ENCODE assay signal across 17 mouse cellular contexts in genomic region chr17:25625282-25625681, GRCm38 (mm10). TPM values are rescaled to one million over a fixed set of nuclear protein-coding genes. Genes with fewer than 3 reads are reported as not detected.
DNase-seq lines count a peak whose midpoint lies in the region; ATAC-seq and TF ChIP-seq lines count a peak whose summit lies in the region.
"Had no signal": no experiment of that assay in that cellular context is flagged by ENCODE, and none has a peak within 500 bp of the region (broad histone marks: within the 10 kb centered on the region; RNA-seq: fewer than 3 reads in every experiment).

No protein-coding gene starts in this region.

- ATAC-seq in forebrain, embryonic 14.5 days, result peak; percentile 18; the same call in 1 of the 2 replicates
- no peak for ATAC-seq in intestine, postnatal 0 days
- ATAC-seq in kidney, embryonic 14.5 days (ENCODE audit: low FRiP score, low TSS enrichment), result no peak
- ATAC-seq: Patski had no signal

- H3K4me2 ChIP-seq in forebrain, embryonic 14.5 days (ENCODE audit: low read length), result no peak overlapping the region
- H3K4me2 ChIP-seq in intestine, postnatal 0 days (replicated peaks; ENCODE audit: low read depth), result no peak overlapping the region
- H3K4me2 ChIP-seq in kidney, embryonic 14.5 days (replicated peaks; ENCODE audit: low read depth, low read length), result no peak overlapping the region
- H3K4me2 ChIP-seq: liver, embryonic 13.5 days; midbrain, embryonic 12.5 days; neural tube, embryonic 12.5 days; stomach, embryonic 15.5 days had no signal

- TF ChIP-seq CTCF in intestine, postnatal 0 days (IDR thresholded peaks at IDR 0.05; ENCODE audit: low read depth), result no peak

- H3K36me3 ChIP-seq in forebrain, embryonic 14.5 days (ENCODE audit: control insufficient read depth, insufficient read depth, low read length), result no peaks in the 10 kb centered on the region
- no peaks in the 10 kb centered on the region; the same call in 1 of the 2 replicates for H3K36me3 ChIP-seq in intestine, postnatal 0 days (ENCODE audit: control insufficient read depth, insufficient read depth)
- no peaks in the 10 kb centered on the region for H3K36me3 ChIP-seq in kidney, embryonic 14.5 days (ENCODE audit: control insufficient read depth, insufficient read depth, low read length)
- H3K36me3 ChIP-seq: liver, embryonic 13.5 days; midbrain, embryonic 12.5 days; neural tube, embryonic 12.5 days; stomach, embryonic 15.5 days had no signal

- peaks cover 17% of the 10 kb centered on the region for H3K4me1 ChIP-seq in forebrain, embryonic 14.5 days (ENCODE audit: control insufficient read depth, insufficient read depth, low read length)
- H3K4me1 ChIP-seq in intestine, postnatal 0 days (replicated peaks; ENCODE audit: control insufficient read depth, insufficient read depth, low read length), result no peaks in the 10 kb centered on the region
- no peaks in the 10 kb centered on the region for H3K4me1 ChIP-seq in kidney, embryonic 14.5 days (ENCODE audit: control insufficient read depth, insufficient read depth, low read length)
- H3K4me1 ChIP-seq: stomach, embryonic 15.5 days had no signal

- peak; percentile 72 to 86 for DNase-seq in left cerebral cortex, adult 18-20 months (ENCODE audit: low spot score in 2 of 2)
- DNase-seq in left cerebral cortex, postnatal 4 days, result no peak
- DNase-seq in forebrain, embryonic 14.5 days (ENCODE audit: low spot score), result no peak
- DNase-seq in layer of hippocampus, postnatal 14 days (ENCODE audit: low spot score in 2 of 2), result peak; percentile 49 to 59
- peak; percentile 85 for DNase-seq in right cerebral cortex, postnatal 25 days
- DNase-seq: cerebellum, postnatal 25 days; heart, postnatal 36 days; kidney, adult 11 months; liver, embryonic 13.5 days; lung, postnatal 10 days had no signal

- no peak overlapping the region for H3K9ac ChIP-seq in forebrain, embryonic 14.5 days (ENCODE audit: low read length)
- no peak overlapping the region for H3K9ac ChIP-seq in intestine, postnatal 0 days (ENCODE audit: low read depth, low read length)
- no peak overlapping the region for H3K9ac ChIP-seq in kidney, embryonic 14.5 days (ENCODE audit: low read depth, low read length)
- H3K9ac ChIP-seq: liver, embryonic 13.5 days; midbrain, embryonic 12.5 days; neural tube, embryonic 12.5 days; stomach, embryonic 15.5 days had no signal

- no peaks in the 10 kb centered on the region for H3K27me3 ChIP-seq in forebrain, embryonic 14.5 days (replicated peaks; ENCODE audit: control insufficient read depth, insufficient read depth, low read length)
- no peaks in the 10 kb centered on the region for H3K27me3 ChIP-seq in intestine, postnatal 0 days (replicated peaks; ENCODE audit: control insufficient read depth, insufficient read depth, low read length)
- no peaks in the 10 kb centered on the region for H3K27me3 ChIP-seq in kidney, embryonic 14.5 days (ENCODE audit: control insufficient read depth, insufficient read depth, low read length)
- H3K27me3 ChIP-seq: CH12.LX; liver, embryonic 13.5 days; midbrain, embryonic 12.5 days; Patski; stomach, embryonic 15.5 days had no signal

- intact Hi-C loops in left cerebral cortex, postnatal 4 days (cut with DNase I), result no loop called here

- H3K27ac ChIP-seq in forebrain, embryonic 14.5 days (ENCODE audit: low read depth, low read length), result no peak overlapping the region
- H3K27ac ChIP-seq in intestine, postnatal 0 days (ENCODE audit: low read depth, low read length), result no peak overlapping the region
- H3K27ac ChIP-seq in kidney, embryonic 14.5 days (ENCODE audit: low read depth, low read length), result no peak overlapping the region
- H3K27ac ChIP-seq: liver, embryonic 13.5 days; midbrain, embryonic 12.5 days; neural tube, embryonic 12.5 days had no signal

- no peaks in the 10 kb centered on the region for H3K9me3 ChIP-seq in forebrain, embryonic 14.5 days (replicated peaks; ENCODE audit: control insufficient read depth, low read length)
- H3K9me3 ChIP-seq in intestine, postnatal 0 days (ENCODE audit: control insufficient read depth), result no peaks in the 10 kb centered on the region
- H3K9me3 ChIP-seq in kidney, embryonic 14.5 days (ENCODE audit: control insufficient read depth, low read length), result no peaks in the 10 kb centered on the region
- H3K9me3 ChIP-seq: liver, embryonic 13.5 days; midbrain, embryonic 12.5 days; neural tube, embryonic 12.5 days; stomach, embryonic 15.5 days had no signal

- 83% methylated on average over 7 of the region's 7 CpGs for WGBS in forebrain, embryonic 14.5 days
- WGBS in intestine, postnatal 0 days, result 86% methylated on average over 7 of the region's 7 CpGs
- 79% methylated on average over 7 of the region's 7 CpGs for WGBS in kidney, embryonic 14.5 days

- no peak overlapping the region for H3K4me3 ChIP-seq in forebrain, embryonic 14.5 days (ENCODE audit: low read depth, low read length)
- no peak overlapping the region for H3K4me3 ChIP-seq in intestine, postnatal 0 days (ENCODE audit: low read depth, low read length)
- H3K4me3 ChIP-seq in kidney, embryonic 14.5 days (ENCODE audit: low read length), result no peak overlapping the region
- H3K4me3 ChIP-seq: liver, embryonic 13.5 days; midbrain, embryonic 12.5 days; neural tube, embryonic 12.5 days; stomach, embryonic 15.5 days had no signal

RNA-seq across cellular contexts. Expression of gene Lmf1, which starts 46.4 kb away (rescaled TPM):
- 10 to 100 TPM; 19.1 to 20.2 TPM for total RNA-seq in left cerebral cortex, adult 18-20 months (2021)
- total RNA-seq in left cerebral cortex, postnatal 4 days (2021), result 10 to 100 TPM; 19.4 to 21.5 TPM
- polyA plus RNA-seq in forebrain, embryonic 14.5 days (2014; fragmentation: Nextera tagmentation; extraction: Ambion mirVana), result 18.8 and 19.1 TPM in 2 replicates
- total RNA-seq in layer of hippocampus, postnatal 14 days (2021), result 10 to 100 TPM; 26.2 to 27.2 TPM
- polyA plus RNA-seq in intestine, postnatal 0 days (2015; fragmentation: Nextera tagmentation; extraction: Ambion mirVana), result 16.1 and 16.5 TPM in 2 replicates
- 21.3 and 29.8 TPM in 2 replicates for polyA plus RNA-seq in kidney, embryonic 14.5 days (2014; fragmentation: Nextera tagmentation; extraction: Ambion mirVana)

RNA-seq across cellular contexts. Expression of gene Sox8, which starts 54.8 kb away (rescaled TPM):
- 10 to 100 TPM; 52.1 to 55.2 TPM for total RNA-seq in left cerebral cortex, adult 18-20 months (2021)
- 10 to 100 TPM; 29.9 to 38.1 TPM for total RNA-seq in left cerebral cortex, postnatal 4 days (2021)
- 17.6 and 20.8 TPM in 2 replicates for polyA plus RNA-seq in forebrain, embryonic 14.5 days (2014; fragmentation: Nextera tagmentation; extraction: Ambion mirVana)
- total RNA-seq in layer of hippocampus, postnatal 14 days (2021), result 10 to 100 TPM; 78.2 to 81.1 TPM
- 1.7 and 2.5 TPM in 2 replicates for polyA plus RNA-seq in intestine, postnatal 0 days (2015; fragmentation: Nextera tagmentation; extraction: Ambion mirVana)
- polyA plus RNA-seq in kidney, embryonic 14.5 days (2014; fragmentation: Nextera tagmentation; extraction: Ambion mirVana), result 6.5 and 8.5 TPM in 2 replicates
- total RNA-seq: CH12.LX had no signal

Comparison
In these comparisons a context has a peak if more than half of its experiments do, and no peak if none do; other contexts are left out.
1. DNase-seq: peak in left cerebral cortex, adult 18-20 months (2 of 2), layer of hippocampus, postnatal 14 days (2 of 2) and right cerebral cortex, postnatal 25 days (single experiment); none in left cerebral cortex, postnatal 4 days (single experiment) and forebrain, embryonic 14.5 days (single experiment).